Mouse (Mus musculus) forebrain, postnatal 0 days (tissue): ENCODE results near the gene Mrps27. TPM values are rescaled to one million over a fixed set of nuclear protein-coding genes. Genes with fewer than 3 reads are reported as not detected.
A peak's percentile ranks its signal among the peaks of the same experiment; 100 is the strongest.
"Not testable (repeated sequence)": the region's sequence is repeated elsewhere in the genome, so short reads cannot be mapped to it uniquely, and the experiment has no call there.

Experiments used
- ATAC-seq: fragments of 200-750 bp; cut with Nextera tagmentation; 2 replicates; pipeline ENCODE4 v1.8.0; 2017; ENCODE audit warnings: mild to moderate bottlenecking, moderate library complexity
- DNase-seq: peaks from one replicate; pipeline ENCODE4 v3.0.0-alpha.2; 2015
- H3K27ac ChIP-seq: fragments of 300-500 bp; sonication (generic); 2 replicates; pipeline ENCODE4 v1.5.1; 2014; ENCODE audit warnings: low read depth, mild to moderate bottlenecking, antibody characterized with exemption, low read length, moderate library complexity, mixed read lengths
- H3K27me3 ChIP-seq: fragments of 300-500 bp; sonication (generic); 2 replicates; pipeline ENCODE4 v1.6.1; 2014; ENCODE audit warnings: mild to moderate bottlenecking, low read length, mixed read lengths; ENCODE audit not compliant: insufficient read depth
- H3K36me3 ChIP-seq: fragments of 300-500 bp; sonication (generic); 2 replicates; pipeline ENCODE4 v1.6.1; 2014; ENCODE audit warnings: mild to moderate bottlenecking, moderate library complexity; ENCODE audit not compliant: insufficient read depth
- H3K4me1 ChIP-seq: fragments of 300-500 bp; sonication (generic); 2 replicates; pipeline ENCODE4 v1.6.1; 2014; ENCODE audit warnings: antibody characterized with exemption; ENCODE audit not compliant: insufficient read depth
- H3K4me2 ChIP-seq: fragments of 300-500 bp; sonication (generic); 2 replicates; pipeline ENCODE4 v1.6.1; 2014; ENCODE audit warnings: low read depth, mild to moderate bottlenecking, moderate library complexity
- H3K4me3 ChIP-seq: fragments of 300-500 bp; sonication (generic); 2 replicates; pipeline ENCODE4 v1.5.1; 2014; ENCODE audit warnings: low read depth, low read length, mixed read lengths
- H3K9ac ChIP-seq: fragments of 300-500 bp; sonication (generic); 2 replicates; pipeline ENCODE4 v1.6.1; 2014; ENCODE audit warnings: mild to moderate bottlenecking
- H3K9me3 ChIP-seq: fragments of 300-500 bp; sonication (generic); 2 replicates; pipeline ENCODE4 v1.6.1; 2016; ENCODE audit warnings: low read length
- CTCF ChIP-seq: sonication (generic); IDR thresholded peaks from 2 replicates; pipeline ENCODE4 v1.5.1; 2016; ENCODE audit warnings: antibody characterized with exemption, control low read depth, low read depth
- WGBS: fragments of 180-500 bp; shearing (Covaris S2); extraction: QIAGEN DNeasy Blood & Tissue Kit; methylation state at CpG from one replicate; pipeline ENCODE4 v1.1.7; 2014; 5-methylcytosine and 5-hydroxymethylcytosine counted together
- polyA plus RNA-seq: library from polyadenylated mRNA; unstranded; fragments of >200 nt; fragmentation: Nextera tagmentation; extraction: Ambion mirVana; gene quantifications from 2 replicates; pipeline ENCODE4 v1.2.1, GENCODE M21; 2015
- total RNA-seq: library from RNA; depleted of rRNA; stranded (reverse); fragments of >200 nt; gene quantifications from 2 replicates; pipeline ENCODE4 v1.2.3, GENCODE M21; 2014

The Mrps27 gene
- total and polyA plus RNA-seq, 2 experiments from 2014 or later: 23.9 to 39.6 TPM

DNA sequence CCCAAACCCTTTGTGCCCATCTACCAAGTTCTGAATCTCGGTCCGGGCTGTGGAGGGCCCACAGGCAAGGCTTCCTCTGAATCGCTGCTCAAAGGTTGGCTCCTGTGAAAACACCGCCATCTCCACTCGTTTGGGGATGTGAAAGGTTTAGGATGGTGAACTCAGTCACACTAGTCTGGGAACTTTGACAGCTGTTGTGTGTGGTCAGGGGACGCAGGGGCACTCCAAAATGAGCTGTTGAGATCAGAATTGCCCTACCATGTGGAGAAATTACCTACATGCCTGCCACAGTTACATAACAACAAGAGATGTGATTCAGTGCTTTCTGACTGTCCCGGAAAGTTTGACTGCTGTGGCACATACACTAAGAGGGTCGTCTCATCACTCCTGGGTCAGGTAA is 36.2 kb upstream of the Mrps27 start:
- Histone ChIP-seq H3K4me2 (no peak overlapping the region), H3K9me3 (no peaks in the 10 kb centered on the region), H3K36me3 (no peaks in the 10 kb centered on the region), H3K4me1 (peaks cover 4% of the 10 kb centered on the region; the same call in 1 of the 2 replicates), H3K27ac (no peak overlapping the region), H3K4me3 (no peak overlapping the region), H3K9ac (no peak overlapping the region), H3K27me3 (no peaks in the 10 kb centered on the region)
- no peak for TF ChIP-seq CTCF
- 91% methylated on average over 8 of the region's 8 CpGs for WGBS
- DNase-seq: no peak
- no peak for ATAC-seq

GRCm38 (mm10) chr13:99314098-99314497 is 30.5 kb upstream of the Mrps27 start:
- H3K4me1 ChIP-seq: no peaks in the 10 kb centered on the region
- 90% methylated on average over 5 of the region's 5 CpGs for WGBS
- ATAC-seq: no peak
- TF ChIP-seq CTCF: no peak
- no peak overlapping the region for H3K4me2 ChIP-seq
- no peak overlapping the region for H3K27ac ChIP-seq
- H3K36me3 ChIP-seq: no peaks in the 10 kb centered on the region
- no peaks in the 10 kb centered on the region for H3K27me3 ChIP-seq
- no peak overlapping the region for H3K4me3 ChIP-seq
- no peaks in the 10 kb centered on the region for H3K9me3 ChIP-seq
- DNase-seq: no peak
- no peak overlapping the region for H3K9ac ChIP-seq

GRCm38 (mm10) chr13:99314657-99315181 is 29.9 kb upstream of the Mrps27 start:
- WGBS: 85% methylated on average over 15 of the region's 15 CpGs
- TF ChIP-seq CTCF: no peak

GRCm38 (mm10) chr13:99316366-99316765 is 28.2 kb upstream of the Mrps27 start:
- H3K27me3 ChIP-seq: no peaks in the 10 kb centered on the region
- H3K4me2 ChIP-seq: no peak overlapping the region
- H3K9me3 ChIP-seq: no peaks in the 10 kb centered on the region
- DNase-seq (no peak), ATAC-seq (no peak)
- H3K4me1 ChIP-seq: no peaks in the 10 kb centered on the region
- no peak overlapping the region for H3K27ac ChIP-seq
- H3K36me3 ChIP-seq: peaks cover 18% of the 10 kb centered on the region
- no peak overlapping the region for H3K4me3 ChIP-seq
- no peak overlapping the region for H3K9ac ChIP-seq
- no peak for TF ChIP-seq CTCF
- WGBS: 87% methylated on average over 6 of the region's 6 CpGs

More at GRCm38 (mm10) chr13:99314657-99315181, 29.9 kb upstream of the Mrps27 start:
- ATAC-seq (no peak), DNase-seq (no peak)
- H3K4me2 ChIP-seq: no peak overlapping the region
- no peak overlapping the region for H3K27ac ChIP-seq
- H3K9ac ChIP-seq: no peak overlapping the region
- H3K36me3 ChIP-seq: peaks cover 3% of the 10 kb centered on the region
- no peaks in the 10 kb centered on the region for H3K27me3 ChIP-seq
- H3K9me3 ChIP-seq: no peaks in the 10 kb centered on the region
- no peaks in the 10 kb centered on the region for H3K4me1 ChIP-seq
- no peak overlapping the region for H3K4me3 ChIP-seq

- Histone ChIP-seq H3K4me1 (no peaks in the 10 kb centered on the region), H3K9me3 (no peaks in the 10 kb centered on the region), H3K9ac (no peak overlapping the region), H3K36me3 (peaks cover 18% of the 10 kb centered on the region), H3K4me3 (no peak overlapping the region), H3K27ac (no peak overlapping the region), H3K27me3 (no peaks in the 10 kb centered on the region), H3K4me2 (no peak overlapping the region)
- DNase-seq (peak; percentile 77), ATAC-seq (peak; percentile 65)
- WGBS: 53% methylated on average over 4 of the region's 4 CpGs
- TF ChIP-seq CTCF: peak; percentile 87
These were observed 27.5 kb upstream of the Mrps27 start for GRCm38 (mm10) chr13:99317058-99317457.

DNA sequence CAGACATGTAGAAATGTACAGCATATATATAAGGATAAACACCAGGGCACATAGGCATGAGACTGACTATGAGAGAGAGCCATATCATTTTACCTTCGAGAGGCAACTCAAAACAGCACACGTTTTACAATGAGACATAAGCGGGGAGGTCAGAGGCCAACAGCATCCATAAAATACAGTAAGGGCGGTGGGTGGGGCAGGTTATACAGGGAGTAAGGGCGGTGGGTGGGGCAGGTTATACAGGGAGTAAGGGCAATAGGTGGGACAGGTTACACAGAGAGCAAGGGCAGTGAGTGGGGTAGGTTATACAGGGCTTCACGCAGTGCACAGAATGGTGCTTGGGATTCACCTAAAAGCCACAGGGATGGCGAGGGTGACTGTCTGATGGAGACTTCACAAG is 24.1 kb upstream of the Mrps27 start:
- TF ChIP-seq CTCF: no peak
- ATAC-seq: no peak
- peaks cover 44% of the 10 kb centered on the region for H3K36me3 ChIP-seq
- no peaks in the 10 kb centered on the region for H3K9me3 ChIP-seq
- no peaks in the 10 kb centered on the region for H3K27me3 ChIP-seq
- DNase-seq: no peak
- H3K4me3 ChIP-seq: no peak overlapping the region
- 91% methylated on average over 7 of the region's 7 CpGs for WGBS
- H3K27ac ChIP-seq: no peak overlapping the region
- no peak overlapping the region for H3K4me2 ChIP-seq
- no peak overlapping the region for H3K9ac ChIP-seq
- no peaks in the 10 kb centered on the region for H3K4me1 ChIP-seq

DNA sequence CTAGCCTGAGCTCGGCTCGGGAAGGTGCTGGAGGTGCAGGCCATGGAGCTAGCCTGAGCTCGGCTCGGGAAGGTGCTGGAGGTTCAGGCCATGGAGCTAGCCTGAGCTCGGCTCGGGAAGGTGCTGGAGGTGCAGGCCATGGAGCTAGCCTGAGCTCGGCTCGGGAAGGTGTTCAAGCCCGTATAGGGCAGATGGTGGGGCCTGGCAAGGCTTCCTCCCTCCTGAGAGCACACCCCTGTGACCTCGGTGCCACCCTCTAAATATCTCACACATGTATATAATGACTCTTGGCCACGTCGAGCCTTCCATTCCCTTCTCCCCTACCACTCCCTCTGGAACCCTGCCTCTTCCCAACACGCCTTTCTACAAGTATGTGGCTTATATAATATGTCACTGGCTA is 21.7 kb upstream of the Mrps27 start:
- H3K4me2 ChIP-seq, ATAC-seq, H3K27me3 ChIP-seq, DNase-seq, H3K9me3 ChIP-seq, H3K4me3 ChIP-seq, H3K4me1 ChIP-seq, H3K9ac ChIP-seq, H3K27ac ChIP-seq: not testable (repeated sequence)
- peaks cover 60% of the 10 kb centered on the region for H3K36me3 ChIP-seq
- WGBS: 94% methylated on average over 13 of the region's 13 CpGs
